Mouse (Mus musculus): ENCODE measurements around the gene Serpinf2. TPM values are rescaled to one million over a fixed set of nuclear protein-coding genes. Genes with fewer than 3 reads are reported as not detected.
"Not testable (repeated sequence)": the region's sequence is repeated elsewhere in the genome, so short reads cannot be mapped to it uniquely, and the experiment has no call there.

Gene Serpinf2
- polyA plus RNA-seq, 1 experiment: 2.8 TPM

- peak; percentile 85 for DNase-seq (ENCODE audit: low read depth, low spot score)
- 8% methylated on average over 19 of the region's 19 CpGs for WGBS
Measured at GRCm38 (mm10) chr11:75460103-75460843, 20.9 kb upstream of the Serpinf2 start.

- DNase-seq (ENCODE audit: low read depth, low spot score): no peak
- WGBS: 48% methylated on average over 5 of the region's 5 CpGs
Measured at GRCm38 (mm10) chr11:75459751-75460102, 20.3 kb upstream of the Serpinf2 start.

- WGBS: 58% methylated on average over 5 of the region's 5 CpGs
- no peak for DNase-seq (ENCODE audit: low read depth, low spot score)
Measured at GRCm38 (mm10) chr11:75459141-75459711, 19.8 kb upstream of the Serpinf2 start.

- WGBS: 68% methylated on average over 8 of the region's 8 CpGs
- no peak for DNase-seq (ENCODE audit: low read depth, low spot score)
Measured at GRCm38 (mm10) chr11:75458628-75459041, 19.2 kb upstream of the Serpinf2 start.

- WGBS: 21% methylated on average over 3 of the region's 3 CpGs
- no peak for DNase-seq (ENCODE audit: low read depth, low spot score)
Measured at GRCm38 (mm10) chr11:75458169-75458568, 18.8 kb upstream of the Serpinf2 start.

- 81% methylated on average over 7 of the region's 7 CpGs for WGBS
- no peak for DNase-seq (ENCODE audit: low read depth, low spot score)
Measured at GRCm38 (mm10) chr11:75456440-75456871, 17.1 kb upstream of the Serpinf2 start.

- 98% methylated on average over 2 of the region's 2 CpGs for WGBS
- not testable (repeated sequence) for DNase-seq (ENCODE audit: low read depth, low spot score)
Measured at GRCm38 (mm10) chr11:75455971-75456370, 16.6 kb upstream of the Serpinf2 start.

- no peak for DNase-seq (ENCODE audit: low read depth, low spot score)
Measured at GRCm38 (mm10) chr11:75455041-75455736, 15.8 kb upstream of the Serpinf2 start.

GRCm38 (mm10) chr11:75453991-75454930 is 14.9 kb upstream of the Serpinf2 start, which contains the start of gene Wdr81:
Wdr81 (minus strand) TSS chr11:75454717.
- 2% methylated on average over 56 of the region's 56 CpGs for WGBS
- DNase-seq (ENCODE audit: low read depth, low spot score): peak; percentile 91

More at GRCm38 (mm10) chr11:75455041-75455736, 15.8 kb upstream of the Serpinf2 start:
- WGBS: 19% methylated on average over 10 of the region's 10 CpGs

- WGBS: 94% methylated on average over 31 of the region's 31 CpGs
- no peak for DNase-seq (ENCODE audit: low read depth, low spot score)
Measured at GRCm38 (mm10) chr11:75452812-75453557, 13.6 kb upstream of the Serpinf2 start.

GRCm38 (mm10) chr11:75452081-75452480 is 12.7 kb upstream of the Serpinf2 start:
- DNase-seq (ENCODE audit: low read depth, low spot score): no peak
- 91% methylated on average over 8 of the region's 8 CpGs for WGBS

GRCm38 (mm10) chr11:75450936-75451335 is 11.5 kb upstream of the Serpinf2 start:
- no peak for DNase-seq (ENCODE audit: low read depth, low spot score)
- WGBS: 92% methylated on average over 15 of the region's 15 CpGs

- DNase-seq (ENCODE audit: low read depth, low spot score): no peak
- 80% methylated on average over 8 of the region's 8 CpGs for WGBS
Measured at GRCm38 (mm10) chr11:75450304-75450908, 11.0 kb upstream of the Serpinf2 start.

GRCm38 (mm10) chr11:75449695-75450094 is 10.3 kb upstream of the Serpinf2 start:
- no peak for DNase-seq (ENCODE audit: low read depth, low spot score)

GRCm38 (mm10) chr11:75448575-75448974 is 9.2 kb upstream of the Serpinf2 start:
- 70% methylated on average over 3 of the region's 3 CpGs for WGBS
- DNase-seq (ENCODE audit: low read depth, low spot score): no peak

More at GRCm38 (mm10) chr11:75449695-75450094, 10.3 kb upstream of the Serpinf2 start:
- WGBS: 77% methylated on average over 7 of the region's 7 CpGs

- WGBS: 83% methylated on average over 8 of the region's 8 CpGs
- DNase-seq (ENCODE audit: low read depth, low spot score): no peak
Measured at GRCm38 (mm10) chr11:75443711-75444110, 4.3 kb upstream of the Serpinf2 start.

- 87% methylated on average over 16 of the region's 16 CpGs for WGBS
- no peak for DNase-seq (ENCODE audit: low read depth, low spot score)
Measured at GRCm38 (mm10) chr11:75441601-75442000, 2.2 kb upstream of the Serpinf2 start.

- WGBS: 82% methylated on average over 7 of the region's 7 CpGs
- DNase-seq (ENCODE audit: low read depth, low spot score): no peak
Measured at GRCm38 (mm10) chr11:75441034-75441433, 1.6 kb upstream of the Serpinf2 start.
